Mouse (Mus musculus): ENCODE results near the gene Ccdc97. TPM values are rescaled to one million over a fixed set of nuclear protein-coding genes. Genes with fewer than 3 reads are reported as not detected.

The Ccdc97 gene
- polyA plus RNA-seq, 1 experiment, result 58.5 TPM

- H3K4me1 ChIP-seq (ENCODE audit: control insufficient read depth, insufficient read depth, low read length), result peaks cover 4% of the 10 kb centered on the region; the same call in 1 of the 2 replicates
Observed at GRCm38 (mm10) chr7:25684659-25685058, 34.2 kb downstream of the Ccdc97 start.

GRCm38 (mm10) chr7:25683474-25684180 is 35.3 kb downstream of the Ccdc97 start:
- Histone ChIP-seq H3K27ac (ENCODE audit: insufficient read depth, low read length) (no peak overlapping the region), H3K4me3 (ENCODE audit: insufficient read depth, low read length) (no peak overlapping the region), H3K4me1 (ENCODE audit: control insufficient read depth, insufficient read depth, low read length) (peaks cover 4% of the 10 kb centered on the region; the same call in 1 of the 2 replicates)
- no peak for TF ChIP-seq CTCF (IDR thresholded peaks at IDR 0.05; ENCODE audit: extremely low read depth, insufficient read depth, low read length)
- TF ChIP-seq POLR2A (IDR thresholded peaks at IDR 0.05; ENCODE audit: extremely low read depth, insufficient read depth, low read length), result no peak

More at GRCm38 (mm10) chr7:25684659-25685058, 34.2 kb downstream of the Ccdc97 start:
- no peak overlapping the region for H3K27ac ChIP-seq (ENCODE audit: insufficient read depth, low read length)
- TF ChIP-seq CTCF (IDR thresholded peaks at IDR 0.05; ENCODE audit: extremely low read depth, insufficient read depth, low read length) (no peak), POLR2A (IDR thresholded peaks at IDR 0.05; ENCODE audit: extremely low read depth, insufficient read depth, low read length) (no peak)
- H3K4me3 ChIP-seq (ENCODE audit: insufficient read depth, low read length), result no peak overlapping the region

- 0 out of 2 replicates have a peak, but pooled peaks cover 2% of the 10 kb centered on the region for H3K4me1 ChIP-seq (ENCODE audit: control insufficient read depth, insufficient read depth, low read length)
- no peak overlapping the region for H3K27ac ChIP-seq (ENCODE audit: insufficient read depth, low read length)
- TF ChIP-seq CTCF (IDR thresholded peaks at IDR 0.05; ENCODE audit: extremely low read depth, insufficient read depth, low read length), result no peak
- TF ChIP-seq POLR2A (IDR thresholded peaks at IDR 0.05; ENCODE audit: extremely low read depth, insufficient read depth, low read length), result no peak
- H3K4me3 ChIP-seq (ENCODE audit: insufficient read depth, low read length), result peak overlapping the region; percentile 47
Observed at GRCm38 (mm10) chr7:25681341-25682231, 37.3 kb downstream of the Ccdc97 start.

GRCm38 (mm10) chr7:25680514-25681258 is 38.2 kb downstream of the Ccdc97 start, which contains the start of gene B9d2:
Gene B9d2, plus strand, starts transcription at chr7:25680780.
- H3K4me3 ChIP-seq (ENCODE audit: insufficient read depth, low read length), result peak within 1 kb of the TSS; percentile 47
- peak within 1 kb of the TSS; percentile 86 for H3K27ac ChIP-seq (ENCODE audit: insufficient read depth, low read length)
- 0 out of 2 replicates have a peak, but pooled peaks cover 2% of the 10 kb centered on the region for H3K4me1 ChIP-seq (ENCODE audit: control insufficient read depth, insufficient read depth, low read length)
- peak; percentile 68 for TF ChIP-seq POLR2A (IDR thresholded peaks at IDR 0.05; ENCODE audit: extremely low read depth, insufficient read depth, low read length)
- TF ChIP-seq CTCF (IDR thresholded peaks at IDR 0.05; ENCODE audit: extremely low read depth, insufficient read depth, low read length), result no peak

- TF ChIP-seq POLR2A (IDR thresholded peaks at IDR 0.05; ENCODE audit: extremely low read depth, insufficient read depth, low read length) (no peak), CTCF (IDR thresholded peaks at IDR 0.05; ENCODE audit: extremely low read depth, insufficient read depth, low read length) (no peak)
- Histone ChIP-seq H3K27ac (ENCODE audit: insufficient read depth, low read length) (no peak overlapping the region), H3K4me3 (ENCODE audit: insufficient read depth, low read length) (peak overlapping the region; percentile 47; the same call in 1 of the 2 replicates), H3K4me1 (ENCODE audit: control insufficient read depth, insufficient read depth, low read length) (0 out of 2 replicates have a peak, but pooled peaks cover 2% of the 10 kb centered on the region)
Observed at GRCm38 (mm10) chr7:25679971-25680370, 38.9 kb downstream of the Ccdc97 start.

GRCm38 (mm10) chr7:25677013-25677412 is 41.9 kb downstream of the Ccdc97 start:
- TF ChIP-seq POLR2A (IDR thresholded peaks at IDR 0.05; ENCODE audit: extremely low read depth, insufficient read depth, low read length), result no peak
- TF ChIP-seq CTCF (IDR thresholded peaks at IDR 0.05; ENCODE audit: extremely low read depth, insufficient read depth, low read length), result no peak
- H3K27ac ChIP-seq (ENCODE audit: insufficient read depth, low read length), result no peak overlapping the region
- no peak overlapping the region for H3K4me3 ChIP-seq (ENCODE audit: insufficient read depth, low read length)
- H3K4me1 ChIP-seq (ENCODE audit: control insufficient read depth, insufficient read depth, low read length), result 0 out of 2 replicates have a peak, but pooled peaks cover 2% of the 10 kb centered on the region

- H3K4me1 ChIP-seq (ENCODE audit: control insufficient read depth, insufficient read depth, low read length), result no peaks in the 10 kb centered on the region
- no peak for TF ChIP-seq CTCF (IDR thresholded peaks at IDR 0.05; ENCODE audit: extremely low read depth, insufficient read depth, low read length)
- no peak for TF ChIP-seq POLR2A (IDR thresholded peaks at IDR 0.05; ENCODE audit: extremely low read depth, insufficient read depth, low read length)
- H3K27ac ChIP-seq (ENCODE audit: insufficient read depth, low read length), result no peak overlapping the region
- no peak overlapping the region for H3K4me3 ChIP-seq (ENCODE audit: insufficient read depth, low read length)
Observed at GRCm38 (mm10) chr7:25676085-25676781, 42.7 kb downstream of the Ccdc97 start.

- TF ChIP-seq CTCF (IDR thresholded peaks at IDR 0.05; ENCODE audit: extremely low read depth, insufficient read depth, low read length) (no peak), POLR2A (IDR thresholded peaks at IDR 0.05; ENCODE audit: extremely low read depth, insufficient read depth, low read length) (no peak)
- Histone ChIP-seq H3K27ac (ENCODE audit: insufficient read depth, low read length) (no peak overlapping the region), H3K4me3 (ENCODE audit: insufficient read depth, low read length) (peak overlapping the region; percentile 78; the same call in 1 of the 2 replicates), H3K4me1 (ENCODE audit: control insufficient read depth, insufficient read depth, low read length) (no peaks in the 10 kb centered on the region)
Observed at GRCm38 (mm10) chr7:25675405-25675804, 43.5 kb downstream of the Ccdc97 start.
